21 mouse cellular contexts compared by ENCODE assay signal in genomic region chr5:51888404-51888803, GRCm38 (mm10).
DNase-seq lines count a peak whose midpoint lies in the region; ATAC-seq lines count a peak whose summit lies in the region.
"Had no signal": no experiment of that assay in that cellular context is flagged by ENCODE, and none has a peak within 500 bp of the region (broad histone marks: within the 10 kb centered on the region; RNA-seq: fewer than 3 reads in every experiment).

No protein-coding gene starts in this region.

- no peaks in the 10 kb centered on the region for H3K36me3 ChIP-seq in neural tube, embryonic 12.5 days
- H3K36me3 ChIP-seq: heart, embryonic 10.5 days; hindbrain, embryonic 15.5 days; intestine, embryonic 15.5 days; liver, embryonic 13.5 days had no signal

- peak; percentile 18 for DNase-seq in embryo, embryonic 10.5 days (ENCODE audit: low spot score)
- no peak for DNase-seq in embryo, embryonic 9.5 days (ENCODE audit: extremely low spot score)
- peak; percentile 41 for DNase-seq in heart, adult 11 months
- DNase-seq in heart, postnatal 10 days = no peak
- DNase-seq in neural tube, embryonic 10.5 days (ENCODE audit: extremely low spot score, low spot score) = no peak
- DNase-seq in mesoderm, embryonic 11.5 days (ENCODE audit: low read depth, low spot score) = peak; percentile 14
- no peak for DNase-seq in urinary bladder, postnatal 4 days (ENCODE audit: low spot score in 2 of 2)
- DNase-seq: adrenal gland, adult 8-10 months; cerebellum, adult 9-10 months; kidney, adult 8-10 months; kidney, postnatal 14 days; layer of hippocampus, postnatal 36 days; liver, embryonic 13.5 days; lung, adult 2 months; lung, postnatal 14 days; right cerebral cortex, postnatal 25 days had no signal

- H3K4me2 ChIP-seq in neural tube, embryonic 12.5 days (replicated peaks) = no peak overlapping the region
- H3K4me2 ChIP-seq: hindbrain, embryonic 15.5 days; intestine, embryonic 15.5 days; liver, embryonic 13.5 days had no signal

- intact Hi-C loops in heart, postnatal 10 days (cut with DNase I) = no loop called here

- 26% methylated on average over 7 of the region's 7 CpGs for WGBS in neural tube, embryonic 12.5 days

- H3K9ac ChIP-seq in neural tube, embryonic 12.5 days = no peak overlapping the region
- H3K9ac ChIP-seq: hindbrain, embryonic 15.5 days; intestine, embryonic 15.5 days; liver, embryonic 13.5 days had no signal

- no peaks in the 10 kb centered on the region for H3K9me3 ChIP-seq in neural tube, embryonic 12.5 days
- H3K9me3 ChIP-seq: heart, embryonic 10.5 days; hindbrain, embryonic 15.5 days; intestine, embryonic 15.5 days; liver, embryonic 13.5 days had no signal

- peak; percentile 62; the same call in 1 of the 2 replicates for ATAC-seq in neural tube, embryonic 12.5 days (ENCODE audit: low FRiP score, low read depth)
- ATAC-seq: activated CD4-positive, CD25-positive, alpha-beta regulatory T cell, adult 4 months; intestine, embryonic 15.5 days had no signal

- H3K4me1 ChIP-seq in neural tube, embryonic 12.5 days = no peaks in the 10 kb centered on the region
- H3K4me1 ChIP-seq: heart, embryonic 10.5 days; hindbrain, embryonic 15.5 days; intestine, embryonic 15.5 days; liver, embryonic 13.5 days had no signal

- no peak overlapping the region for H3K27ac ChIP-seq in neural tube, embryonic 12.5 days
- H3K27ac ChIP-seq: heart, embryonic 10.5 days; hindbrain, embryonic 15.5 days; intestine, embryonic 15.5 days; liver, embryonic 13.5 days had no signal

- H3K4me3 ChIP-seq in neural tube, embryonic 12.5 days = no peak overlapping the region
- H3K4me3 ChIP-seq: heart, embryonic 10.5 days; hindbrain, embryonic 15.5 days; intestine, embryonic 15.5 days; liver, embryonic 13.5 days had no signal

- no peaks in the 10 kb centered on the region for H3K27me3 ChIP-seq in neural tube, embryonic 12.5 days (replicated peaks)
- H3K27me3 ChIP-seq: hindbrain, embryonic 15.5 days; intestine, embryonic 15.5 days; liver, embryonic 13.5 days had no signal

Comparison
In these comparisons a context has a peak if more than half of its experiments do, and no peak if none do; other contexts are left out.
1. DNase-seq: peak in embryo, embryonic 10.5 days (single experiment), heart, adult 11 months (single experiment) and mesoderm, embryonic 11.5 days (single experiment); none in embryo, embryonic 9.5 days (single experiment), heart, postnatal 10 days (0 of 2), neural tube, embryonic 10.5 days (single experiment) and urinary bladder, postnatal 4 days (0 of 2).